Mouse (Mus musculus) heart, embryonic 16.5 days (tissue): ENCODE data around the gene Neurl3. TPM values are rescaled to one million over a fixed set of nuclear protein-coding genes. Genes with fewer than 3 reads are reported as not detected.
A peak's percentile ranks its signal among the peaks of the same experiment; 100 is the strongest.

Source experiments
- ATAC-seq: fragments of 200-750 bp; cut with Nextera tagmentation; replicated peaks from 2 replicates; pipeline ENCODE4 v1.8.0; 2017; ENCODE audit warnings: moderate number of reproducible peaks; ENCODE audit not compliant: insufficient read depth, low FRiP score; ENCODE audit errors: extremely low read depth
- H3K27ac ChIP-seq: fragments of 300-500 bp; sonication (generic); 2 replicates; pipeline ENCODE4 v1.5.1; 2014; ENCODE audit warnings: mild to moderate bottlenecking, low read length, control low read depth, moderate library complexity
- H3K27me3 ChIP-seq: fragments of 300-500 bp; sonication (generic); 2 replicates; pipeline ENCODE4 v1.6.1; 2014; ENCODE audit warnings: low read length, mixed read lengths; ENCODE audit not compliant: control insufficient read depth, insufficient read depth
- H3K36me3 ChIP-seq: fragments of 300-500 bp; sonication (generic); 2 replicates; pipeline ENCODE4 v1.6.1; 2014; ENCODE audit not compliant: control insufficient read depth, insufficient read depth
- H3K4me1 ChIP-seq: fragments of 300-500 bp; sonication (generic); 2 replicates; pipeline ENCODE4 v1.6.1; 2014; ENCODE audit warnings: low read length, mixed read lengths; ENCODE audit not compliant: control insufficient read depth, insufficient read depth
- H3K4me2 ChIP-seq: fragments of 300-500 bp; sonication (generic); 2 replicates; pipeline ENCODE4 v1.6.1; 2014; ENCODE audit warnings: low read depth, mild to moderate bottlenecking, control low read depth, low read length
- H3K4me3 ChIP-seq: fragments of 300-500 bp; sonication (generic); 2 replicates; pipeline ENCODE4 v1.5.1; 2014; ENCODE audit warnings: mild to moderate bottlenecking, control low read depth, low read length
- H3K9ac ChIP-seq: fragments of 300-500 bp; sonication (generic); 2 replicates; pipeline ENCODE4 v1.6.1; 2014; ENCODE audit warnings: low read length, control low read depth
- H3K9me3 ChIP-seq: fragments of 300-500 bp; sonication (generic); replicated peaks from 2 replicates; pipeline ENCODE4 v1.6.1; 2016; ENCODE audit warnings: low read length; ENCODE audit not compliant: control insufficient read depth
- WGBS: fragments of 180-500 bp; shearing (Covaris S2); extraction: QIAGEN DNeasy Blood & Tissue Kit; methylation state at CpG from one replicate; pipeline ENCODE4 v1.1.7; 2014; 5-methylcytosine and 5-hydroxymethylcytosine counted together
- polyA plus RNA-seq: library from polyadenylated mRNA; unstranded; fragments of >200 nt; fragmentation: Nextera tagmentation; extraction: Ambion mirVana; gene quantifications from 2 replicates; pipeline ENCODE4 v1.2.1, GENCODE M21; 2015

The Neurl3 gene
- polyA plus RNA-seq, 1 experiment from 2014 or later: 5.3 TPM

DNA sequence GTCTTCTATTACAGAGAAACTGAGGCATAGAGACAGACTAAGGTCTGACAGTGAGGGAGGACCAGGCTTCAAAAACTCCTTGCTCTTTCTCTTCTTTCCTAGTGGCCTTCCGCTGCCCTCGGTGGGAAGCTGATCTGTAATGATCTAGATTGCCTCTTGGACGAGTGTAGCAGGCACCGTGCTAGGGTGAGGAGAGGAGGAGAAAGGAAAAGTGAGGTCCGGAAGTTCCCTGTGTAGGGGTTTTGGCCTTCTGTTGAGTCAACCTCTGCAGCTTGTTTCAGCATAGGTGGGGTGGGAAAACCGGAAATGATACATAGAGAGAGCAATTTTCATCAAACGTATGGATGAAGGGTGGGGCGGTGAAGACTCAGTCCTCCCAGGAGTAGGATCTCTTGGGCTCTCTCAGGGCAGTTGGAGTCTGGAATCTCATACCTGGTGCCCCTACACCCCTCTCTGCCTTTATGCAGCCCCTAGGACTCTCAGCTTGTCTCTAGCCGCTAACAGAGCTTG is 34.5 kb upstream of the Neurl3 start:
- H3K9me3 ChIP-seq: no peaks in the 10 kb centered on the region
- peak overlapping the region; percentile 82 for H3K9ac ChIP-seq
- WGBS: 56% methylated on average over 9 of the region's 9 CpGs
- ATAC-seq: no peak
- H3K27ac ChIP-seq: peak overlapping the region; percentile 66
- H3K4me1 ChIP-seq: peaks cover 23% of the 10 kb centered on the region
- H3K4me3 ChIP-seq: peak overlapping the region; percentile 74
- H3K36me3 ChIP-seq: no peaks in the 10 kb centered on the region; the same call in 1 of the 2 replicates
- no peaks in the 10 kb centered on the region for H3K27me3 ChIP-seq
- peak overlapping the region; percentile 73 for H3K4me2 ChIP-seq

DNA sequence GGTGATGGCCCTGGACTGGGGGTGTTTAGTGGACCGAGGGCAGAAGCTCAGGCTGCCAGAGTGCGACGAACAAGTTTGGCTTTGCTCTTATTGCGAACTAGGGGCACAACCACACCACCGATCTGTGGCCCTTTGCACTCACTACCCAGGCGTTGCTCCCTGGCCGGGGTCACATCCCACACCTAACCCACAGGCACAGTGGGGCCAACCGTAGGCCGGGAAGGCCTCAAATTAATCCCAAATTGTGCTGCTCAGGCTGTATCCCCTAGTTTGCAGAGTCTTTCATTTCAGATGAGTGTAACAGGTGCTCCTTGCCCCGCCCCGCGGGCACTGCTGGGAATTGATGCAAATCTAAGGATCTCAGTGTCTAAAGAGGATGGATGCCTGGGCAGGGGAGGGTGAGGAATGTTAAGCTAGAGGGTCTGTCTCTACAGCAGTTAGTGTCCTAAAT is 34.0 kb upstream of the Neurl3 start:
- H3K4me1 ChIP-seq: peaks cover 27% of the 10 kb centered on the region
- 8% methylated on average over 12 of the region's 12 CpGs for WGBS
- H3K36me3 ChIP-seq: no peaks in the 10 kb centered on the region; the same call in 1 of the 2 replicates
- H3K9me3 ChIP-seq: no peaks in the 10 kb centered on the region
- H3K4me3 ChIP-seq: peak overlapping the region; percentile 74
- no peaks in the 10 kb centered on the region for H3K27me3 ChIP-seq
- no peak overlapping the region for H3K27ac ChIP-seq
- peak overlapping the region; percentile 73 for H3K4me2 ChIP-seq
- peak overlapping the region; percentile 82 for H3K9ac ChIP-seq
- ATAC-seq: no peak

GRCm38 (mm10) chr1:36307495-36308280 is 33.2 kb upstream of the Neurl3 start, which contains the start of gene Arid5a:
Gene Arid5a, plus strand, starts transcription at chr1:36307733.
- under 1% methylated on average over 65 of the region's 65 CpGs for WGBS
- ATAC-seq: peak; percentile 87

GRCm38 (mm10) chr1:36307121-36307494 is 32.6 kb upstream of the Neurl3 start:
- ATAC-seq: no peak
- WGBS: 60% methylated on average over 7 of the region's 7 CpGs
- Histone ChIP-seq H3K4me2 (no peak overlapping the region), H3K4me3 (no peak overlapping the region), H3K27ac (no peak overlapping the region), H3K9me3 (no peaks in the 10 kb centered on the region), H3K9ac (no peak overlapping the region), H3K27me3 (no peaks in the 10 kb centered on the region), H3K36me3 (no peaks in the 10 kb centered on the region; the same call in 1 of the 2 replicates), H3K4me1 (peaks cover 32% of the 10 kb centered on the region)

More at GRCm38 (mm10) chr1:36307495-36308280, 33.2 kb upstream of the Neurl3 start, which contains the start of gene Arid5a:
- peaks cover 32% of the 10 kb centered on the region for H3K4me1 ChIP-seq
- no peaks in the 10 kb centered on the region for H3K9me3 ChIP-seq
- H3K9ac ChIP-seq: peak within 1 kb of the TSS; percentile 82
- H3K27ac ChIP-seq: peak within 1 kb of the TSS; percentile 85
- H3K4me3 ChIP-seq: peak within 1 kb of the TSS; percentile 74
- peak within 1 kb of the TSS; percentile 73 for H3K4me2 ChIP-seq
- no peaks in the 10 kb centered on the region; the same call in 1 of the 2 replicates for H3K36me3 ChIP-seq
- H3K27me3 ChIP-seq: no peaks in the 10 kb centered on the region

DNA sequence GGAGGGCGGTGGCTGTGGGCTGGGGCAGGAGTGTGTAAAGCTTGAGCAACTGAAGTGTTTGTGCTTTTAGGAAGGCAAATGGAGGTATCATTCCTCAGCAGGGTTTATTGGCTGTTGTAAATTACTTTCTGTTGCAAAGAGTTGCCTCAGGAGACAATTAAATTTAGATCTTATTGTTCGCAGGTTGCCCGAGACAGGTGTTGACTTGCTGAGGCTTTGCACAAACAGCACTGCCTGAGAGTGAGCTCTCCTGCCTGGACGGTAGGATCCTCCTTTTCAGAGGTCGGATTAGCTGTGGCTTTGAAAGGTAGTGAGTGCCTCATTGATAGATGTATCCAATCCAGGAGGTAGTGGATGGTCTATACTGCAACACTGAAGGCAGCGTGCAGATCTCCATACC is 31.6 kb upstream of the Neurl3 start:
- WGBS: 82% methylated on average over 6 of the region's 6 CpGs
- no peak for ATAC-seq
- no peaks in the 10 kb centered on the region for H3K27me3 ChIP-seq

GRCm38 (mm10) chr1:36304764-36305163 is 30.3 kb upstream of the Neurl3 start:
- H3K27ac ChIP-seq: peak overlapping the region; percentile 75
- 30% methylated on average over 7 of the region's 7 CpGs for WGBS
- H3K4me2 ChIP-seq: peak overlapping the region; percentile 16; the same call in 1 of the 2 replicates
- no peaks in the 10 kb centered on the region for H3K27me3 ChIP-seq
- peak overlapping the region; percentile 14; the same call in 1 of the 2 replicates for H3K9ac ChIP-seq
- H3K4me3 ChIP-seq: no peak overlapping the region
- H3K36me3 ChIP-seq: no peaks in the 10 kb centered on the region
- peaks cover 30% of the 10 kb centered on the region for H3K4me1 ChIP-seq
- H3K9me3 ChIP-seq: no peaks in the 10 kb centered on the region
- ATAC-seq: no peak

More for the DNA sequence above, 31.6 kb upstream of the Neurl3 start:
- no peaks in the 10 kb centered on the region for H3K9me3 ChIP-seq
- H3K4me3 ChIP-seq: no peak overlapping the region
- no peaks in the 10 kb centered on the region for H3K36me3 ChIP-seq
- no peak overlapping the region for H3K4me2 ChIP-seq
- no peak overlapping the region for H3K27ac ChIP-seq
- H3K4me1 ChIP-seq: peaks cover 32% of the 10 kb centered on the region
- H3K9ac ChIP-seq: no peak overlapping the region

GRCm38 (mm10) chr1:36303381-36304320 is 29.2 kb upstream of the Neurl3 start:
- Histone ChIP-seq H3K4me2 (peak overlapping the region; percentile 71), H3K4me3 (peak overlapping the region; percentile 27), H3K27me3 (0 out of 2 replicates have a peak, but pooled peaks cover under 1% of the 10 kb centered on the region), H3K9ac (peak overlapping the region; percentile 68), H3K9me3 (no peaks in the 10 kb centered on the region), H3K36me3 (no peaks in the 10 kb centered on the region), H3K4me1 (peaks cover 21% of the 10 kb centered on the region), H3K27ac (peak overlapping the region; percentile 82)
- 8% methylated on average over 30 of the region's 30 CpGs for WGBS
- peak; percentile 67 for ATAC-seq

GRCm38 (mm10) chr1:36302957-36303356 is 28.5 kb upstream of the Neurl3 start:
- Histone ChIP-seq H3K4me3 (peak overlapping the region; percentile 27), H3K36me3 (no peaks in the 10 kb centered on the region), H3K4me2 (peak overlapping the region; percentile 71), H3K4me1 (peaks cover 18% of the 10 kb centered on the region), H3K27ac (peak overlapping the region; percentile 82), H3K9me3 (no peaks in the 10 kb centered on the region), H3K27me3 (peaks cover 6% of the 10 kb centered on the region), H3K9ac (peak overlapping the region; percentile 68)
- ATAC-seq: no peak
- 19% methylated on average over 9 of the region's 9 CpGs for WGBS
